Mouse (Mus musculus) spleen, postnatal 36 days (tissue): Measurements from ENCODE around the gene Upf2.
A peak's percentile ranks its signal among the peaks of the same experiment; 100 is the strongest.

Source experiments
- DNase-seq, 2 experiments: peaks; one replicate each; pipeline ENCODE4 v3.0.0; 2022; ENCODE audit warnings: low spot score in 2 of 2, mixed read lengths in 1 of 2

Upf2 gene

DNA sequence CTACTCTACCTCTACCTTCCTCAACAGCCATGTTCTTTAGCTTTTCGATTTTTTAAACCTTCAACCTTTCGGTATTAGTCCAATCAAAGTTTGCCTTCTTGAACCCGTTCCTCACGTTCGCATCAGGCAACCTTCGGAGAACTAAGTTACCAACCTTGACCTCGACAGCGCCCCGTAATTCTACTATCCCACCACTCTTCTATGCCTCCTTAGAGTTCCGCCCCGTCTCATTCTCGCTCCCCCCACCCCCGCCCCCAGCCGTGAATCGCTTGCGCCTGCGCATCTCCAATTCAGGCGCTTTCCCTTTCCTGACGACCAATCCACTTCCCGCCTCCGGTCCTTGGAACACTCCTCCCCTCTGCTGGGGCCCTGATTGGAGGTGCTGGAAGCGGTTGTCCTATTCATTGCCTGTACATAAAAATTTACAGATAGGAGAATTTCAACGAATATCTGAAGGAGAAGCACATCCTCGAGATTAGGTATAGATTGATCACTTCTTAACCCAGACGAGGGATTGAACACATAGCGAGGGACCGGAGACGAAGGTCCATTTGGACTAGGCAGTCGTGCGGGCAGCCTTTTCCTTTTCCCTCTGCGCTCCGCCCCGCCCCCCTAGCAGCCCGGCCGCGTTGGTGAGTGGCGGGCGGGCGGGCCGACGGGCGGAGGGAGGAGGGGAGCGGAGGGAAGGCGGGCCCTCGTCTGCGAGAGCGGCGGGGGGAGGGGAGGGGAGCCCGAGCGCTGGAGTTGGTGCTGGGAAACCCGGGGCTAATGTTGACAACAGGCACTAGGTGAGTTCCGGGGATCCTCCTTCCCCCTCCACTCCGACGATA, at the start of gene Upf2:
Gene Upf2 (plus strand): TSS at position 704 of the 830 bp plus-strand sequence.
- peak; percentile 95 to 97 for DNase-seq

DNA sequence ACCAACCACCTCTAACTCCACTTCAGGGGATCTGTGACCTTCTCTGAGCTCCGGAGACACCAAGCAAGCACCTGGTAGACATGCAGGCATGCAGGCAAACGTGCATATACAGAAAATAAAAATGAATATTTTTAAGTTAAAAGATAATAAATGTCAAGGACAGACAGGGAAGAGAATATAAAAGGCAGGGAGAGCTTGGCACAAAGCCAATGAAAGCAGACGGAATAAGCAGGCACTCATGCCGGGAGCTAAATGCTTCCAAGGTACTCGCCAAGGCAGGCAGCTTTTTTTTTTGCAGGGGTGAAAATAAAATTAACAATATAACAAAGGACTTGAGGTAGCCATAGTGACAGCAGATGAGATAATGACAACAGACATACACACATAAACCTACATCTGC, 45.2 kb upstream of the Upf2 start:
- no peak for DNase-seq

DNA sequence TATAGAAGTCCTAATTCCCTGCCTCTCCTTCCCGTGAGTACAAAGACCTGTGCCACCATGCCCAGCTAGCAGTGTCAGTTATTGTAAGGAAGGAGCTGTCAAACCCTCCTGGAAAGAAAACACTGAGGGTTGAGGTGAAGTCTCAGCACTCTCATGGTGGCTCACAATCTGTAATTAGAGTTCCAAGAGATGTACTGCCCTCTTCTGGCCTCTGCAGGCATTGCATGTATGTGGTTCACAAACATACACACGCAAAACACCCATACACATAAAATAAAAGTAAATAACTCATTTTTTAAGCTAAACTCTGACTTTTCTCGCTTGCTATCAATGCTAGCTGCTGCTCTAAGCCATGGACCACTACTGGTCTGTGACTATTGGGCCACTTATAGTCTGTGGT, 44.6 kb upstream of the Upf2 start:
- peak; percentile 15 to 35 for DNase-seq

DNA sequence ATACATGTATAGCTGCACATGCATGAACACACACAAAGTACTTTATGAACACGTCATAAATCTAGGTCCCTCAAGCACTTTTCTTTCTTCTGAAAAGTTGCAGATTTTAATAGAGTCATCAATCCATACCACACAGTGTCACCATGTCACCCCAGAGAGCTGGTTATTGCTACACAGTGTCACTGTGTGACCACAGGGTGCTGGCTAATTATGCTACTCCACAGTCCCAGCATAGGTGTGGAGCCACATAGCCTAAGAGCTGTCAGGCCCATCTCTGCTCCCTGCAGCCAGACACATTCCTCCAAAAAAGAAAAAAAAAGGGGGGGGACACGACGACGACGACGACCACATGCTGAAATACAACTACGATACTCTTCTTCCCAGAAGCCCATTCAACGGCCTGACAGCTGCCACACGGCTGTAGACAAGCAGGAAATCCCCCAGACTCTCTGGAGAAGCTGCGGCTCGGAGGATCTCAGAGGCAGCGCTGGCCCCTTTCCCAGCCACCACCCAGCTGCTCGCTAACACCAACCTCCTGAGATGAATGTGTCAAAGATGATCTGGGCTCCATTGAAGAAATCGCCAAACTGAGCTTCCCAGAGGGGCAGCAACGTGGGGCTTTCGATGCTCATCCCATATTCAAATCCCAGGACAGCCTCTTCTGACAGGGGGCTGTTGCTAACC, 39.8 kb upstream of the Upf2 start:
- no peak for DNase-seq

DNA sequence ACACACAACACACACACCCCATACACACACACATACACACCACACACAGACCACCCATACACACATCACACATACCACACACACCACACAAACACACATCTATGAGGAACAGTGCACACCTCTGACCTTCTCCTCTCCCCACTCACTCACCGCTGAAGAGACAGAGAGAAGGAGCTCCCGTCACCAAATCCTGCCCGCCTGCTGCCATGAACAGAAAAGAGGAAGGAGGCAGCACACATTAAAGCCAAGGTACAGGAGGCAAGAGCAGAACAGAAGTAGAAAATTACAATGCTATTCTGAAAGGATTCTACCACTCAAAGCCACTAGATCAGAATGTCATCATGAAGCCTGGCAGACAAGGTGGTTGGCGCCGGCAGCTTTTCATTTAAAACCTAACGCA, 28.4 kb upstream of the Upf2 start:
- DNase-seq = no peak

DNA sequence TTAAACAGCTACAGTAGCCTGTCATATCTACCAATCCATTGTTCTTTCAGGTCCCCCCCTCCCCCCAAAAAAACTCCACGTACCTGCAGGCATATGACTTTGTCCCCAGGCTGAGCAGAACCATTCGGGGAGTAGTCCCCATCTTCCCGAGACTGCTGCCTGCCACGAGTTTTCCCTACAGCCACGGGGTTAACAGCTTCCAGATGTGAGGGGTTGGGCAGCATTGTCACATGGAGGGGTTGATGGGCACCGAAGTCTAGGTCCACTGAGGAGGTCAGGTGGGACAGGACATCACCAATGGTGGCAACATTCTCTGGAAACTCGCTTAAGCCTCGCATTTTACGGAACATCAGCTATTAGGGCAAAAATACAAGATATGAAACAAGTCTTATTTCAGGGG, 27.5 kb upstream of the Upf2 start:
- DNase-seq = no peak

DNA sequence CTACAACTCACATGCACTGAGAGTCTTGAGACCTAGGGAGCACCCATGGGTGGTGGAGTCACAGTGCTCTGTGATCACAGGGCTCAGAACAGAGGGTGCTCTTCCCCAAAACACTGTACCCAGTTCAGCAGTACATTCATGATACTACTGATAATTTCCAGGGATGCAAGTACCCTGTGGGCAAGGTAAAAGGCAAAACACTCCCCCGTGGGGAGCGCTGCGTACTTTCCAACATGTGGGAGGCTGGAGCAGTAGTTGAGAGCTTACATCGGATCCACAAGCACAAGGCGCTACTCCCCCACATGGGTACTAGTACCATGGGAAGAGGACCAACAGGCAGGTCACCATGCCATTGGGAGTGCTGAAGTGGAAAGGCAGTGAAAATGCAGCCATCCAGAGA, 23.8 kb upstream of the Upf2 start:
- DNase-seq = no peak

DNA sequence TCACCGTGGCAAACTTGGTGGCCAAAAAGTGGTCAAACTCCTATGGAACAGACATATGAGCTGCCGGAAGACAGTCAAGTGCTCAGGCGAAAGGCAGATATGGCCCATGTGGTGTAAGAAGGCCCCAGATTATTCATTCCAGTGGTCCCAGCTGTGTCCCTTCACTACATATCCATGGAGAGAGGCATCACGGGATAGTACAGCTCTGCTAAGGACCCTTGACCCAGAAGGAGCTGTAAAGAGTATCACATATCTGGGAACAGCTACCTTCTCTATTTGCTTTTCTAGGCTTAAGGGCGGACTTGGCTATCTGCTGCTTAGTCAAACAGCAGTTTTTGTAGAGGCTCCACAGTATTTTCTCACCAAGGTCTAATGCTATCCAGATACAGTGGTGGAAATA, 21.5 kb upstream of the Upf2 start:
- DNase-seq = no peak

DNA sequence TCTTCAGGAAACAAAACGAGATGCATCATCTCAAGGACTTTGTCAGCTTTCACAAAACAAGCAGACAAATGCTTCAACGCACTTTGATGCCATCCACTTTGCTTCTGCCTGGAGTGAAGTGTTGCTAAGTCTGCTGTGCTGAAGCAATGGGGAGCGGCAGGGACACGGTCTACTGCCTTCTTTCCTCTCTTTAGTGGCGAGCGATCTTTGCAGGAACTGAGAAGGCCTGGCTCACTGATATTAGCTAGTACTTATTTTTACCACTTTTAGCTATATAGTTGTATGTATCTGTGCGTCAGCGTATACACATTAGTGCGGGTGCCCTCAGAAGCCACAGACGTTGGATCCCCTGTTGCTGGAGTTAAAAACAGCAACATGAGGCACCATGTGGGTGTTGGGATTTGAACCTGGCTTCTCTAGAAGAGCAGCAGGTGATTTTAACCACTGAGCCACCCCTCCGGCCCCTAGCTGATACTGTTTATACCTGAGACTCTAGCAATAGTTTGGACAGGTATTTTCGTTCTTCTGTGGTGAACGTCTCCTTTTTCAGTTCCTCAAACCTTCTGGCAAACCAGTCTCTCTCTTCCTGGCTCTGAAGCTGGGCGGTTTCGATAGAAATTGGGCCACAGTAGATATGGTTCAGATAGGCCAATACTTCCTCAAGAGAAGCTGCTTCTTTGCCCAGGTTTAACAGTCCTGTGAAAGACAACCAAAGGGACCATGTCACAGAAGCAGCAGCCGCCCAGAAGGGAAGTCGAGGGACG, 20.8 kb upstream of the Upf2 start:
- DNase-seq = peak; percentile 77 to 82

DNA sequence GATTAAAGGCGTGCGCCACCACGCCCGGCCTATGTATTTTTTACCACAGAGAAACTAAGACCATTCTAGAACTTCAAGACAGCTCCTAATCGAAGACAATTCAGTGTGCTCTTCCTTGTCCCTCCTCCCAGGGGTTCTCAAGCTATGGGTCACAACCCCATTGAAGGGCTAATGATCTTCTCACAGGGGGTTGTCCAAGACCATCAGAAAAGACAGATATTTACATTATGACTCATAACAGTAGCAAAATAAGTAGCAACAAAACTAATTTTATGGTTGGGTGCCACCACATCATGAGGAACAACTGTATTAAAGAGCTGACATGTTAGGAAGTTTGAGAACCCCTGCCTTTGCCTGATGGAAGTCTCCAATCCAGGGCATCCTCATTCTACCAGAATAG, 19.3 kb upstream of the Upf2 start:
- DNase-seq = no peak

DNA sequence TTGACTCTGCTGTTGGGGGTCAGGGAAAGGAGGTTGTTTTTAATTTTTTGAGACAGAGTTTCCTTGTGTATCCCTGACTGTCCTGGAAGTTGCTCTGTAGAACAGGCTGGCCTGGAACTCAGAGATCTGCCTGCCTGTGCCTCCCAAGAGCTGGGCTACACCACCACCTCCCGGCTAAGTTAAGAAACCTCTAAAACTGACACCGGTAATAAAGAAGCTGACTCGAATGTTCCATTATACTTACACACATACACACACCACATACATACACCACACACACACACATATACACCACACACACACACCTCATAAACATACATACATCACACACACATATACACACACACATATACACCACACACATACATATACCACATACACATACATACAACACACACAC, 16.3 kb upstream of the Upf2 start:
- no peak for DNase-seq

DNA sequence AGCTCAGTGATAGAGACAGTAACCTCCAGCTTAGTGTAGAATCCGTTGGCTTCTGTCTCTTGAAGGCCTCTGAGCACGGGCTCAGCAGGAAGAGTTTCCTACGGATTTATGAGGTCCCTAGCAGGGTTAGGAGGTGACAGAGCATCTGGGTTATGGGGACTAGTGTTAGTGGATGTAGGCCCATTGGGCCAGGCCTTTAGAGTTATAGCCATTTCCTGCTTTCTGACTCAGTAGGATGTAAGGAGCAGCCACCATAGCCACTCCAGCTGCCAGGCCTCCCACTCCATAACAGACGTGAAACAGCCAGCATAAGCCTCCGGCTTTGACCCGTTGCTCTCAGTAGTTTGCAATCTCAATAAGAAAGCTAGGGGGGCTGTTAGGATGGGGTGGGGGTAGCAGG, 15.2 kb upstream of the Upf2 start:
- DNase-seq = no peak

DNA sequence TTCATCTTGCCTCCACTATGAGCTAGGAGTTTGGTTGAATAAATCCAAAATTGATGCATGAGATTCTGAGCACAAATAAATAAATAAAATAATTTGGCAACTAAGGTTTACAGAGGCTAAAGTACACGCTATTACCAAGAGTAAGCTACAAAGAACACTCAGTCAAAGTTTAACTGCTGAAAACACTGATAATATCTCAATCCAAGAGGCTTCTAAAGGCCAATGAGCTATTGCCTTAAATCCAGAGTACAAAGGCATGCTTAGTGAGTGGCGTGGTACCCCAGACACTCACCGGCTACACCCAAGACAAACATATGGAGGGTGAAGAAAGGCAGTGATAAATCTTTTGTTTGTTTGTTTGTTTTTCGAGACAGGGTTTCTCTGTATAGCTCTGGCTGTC, 14.7 kb upstream of the Upf2 start:
- no peak for DNase-seq

DNA sequence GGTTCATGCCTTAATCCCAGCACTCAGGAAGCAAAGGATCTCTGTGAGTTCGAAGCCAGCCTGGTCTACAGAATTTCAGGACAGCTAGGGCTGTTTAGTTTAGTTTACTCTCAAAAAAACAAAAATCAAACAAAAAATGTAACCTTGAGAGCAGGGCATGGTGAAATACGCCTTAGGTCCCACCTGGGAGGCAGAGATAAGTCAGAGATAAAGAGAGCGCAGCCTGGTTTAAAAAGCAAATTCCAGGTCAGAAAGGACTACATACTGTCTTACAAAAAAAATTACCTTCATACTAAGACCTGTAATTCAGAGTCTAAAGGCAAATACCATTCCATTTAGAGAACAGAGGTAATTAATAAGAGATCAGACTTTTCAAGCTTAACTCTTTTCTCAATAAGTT, 11.9 kb upstream of the Upf2 start:
- no peak for DNase-seq

DNA sequence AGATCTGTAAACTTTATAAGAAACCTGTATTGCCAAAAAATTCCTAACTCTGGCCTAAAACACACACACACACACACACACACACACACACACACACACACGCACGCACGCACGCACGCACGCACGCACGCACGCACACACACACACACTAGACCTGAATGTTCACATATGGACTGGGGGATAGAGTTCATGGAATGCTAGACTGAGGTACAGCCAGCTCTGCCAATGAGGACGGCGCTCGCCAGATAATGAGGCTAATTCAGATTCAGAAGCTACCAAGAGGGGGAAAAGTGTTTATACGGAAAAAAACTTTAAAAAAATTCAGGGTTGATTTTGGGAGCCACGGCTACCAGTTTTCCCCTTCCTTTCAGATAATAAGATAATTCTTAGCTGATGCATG, 11.4 kb upstream of the Upf2 start:
- no peak for DNase-seq

DNA sequence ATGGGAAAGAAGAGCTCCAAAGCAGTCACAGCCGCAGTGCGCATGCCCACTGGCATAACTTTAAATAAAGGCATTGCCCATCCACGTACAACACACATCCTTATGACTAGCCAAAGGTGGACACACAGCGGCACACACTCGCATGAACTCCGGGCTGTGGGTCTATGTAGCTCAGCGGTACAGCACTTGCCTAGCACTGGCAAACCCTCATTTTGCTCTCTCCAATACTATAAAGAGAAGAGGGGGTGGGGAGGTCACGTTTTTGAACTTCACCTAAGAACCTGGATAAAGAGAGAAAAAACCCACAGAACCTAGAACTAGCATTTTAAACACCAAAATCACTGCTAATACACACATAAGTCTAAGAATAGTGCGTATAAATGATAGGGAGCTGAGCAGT, 10.3 kb upstream of the Upf2 start:
- DNase-seq = no peak

DNA sequence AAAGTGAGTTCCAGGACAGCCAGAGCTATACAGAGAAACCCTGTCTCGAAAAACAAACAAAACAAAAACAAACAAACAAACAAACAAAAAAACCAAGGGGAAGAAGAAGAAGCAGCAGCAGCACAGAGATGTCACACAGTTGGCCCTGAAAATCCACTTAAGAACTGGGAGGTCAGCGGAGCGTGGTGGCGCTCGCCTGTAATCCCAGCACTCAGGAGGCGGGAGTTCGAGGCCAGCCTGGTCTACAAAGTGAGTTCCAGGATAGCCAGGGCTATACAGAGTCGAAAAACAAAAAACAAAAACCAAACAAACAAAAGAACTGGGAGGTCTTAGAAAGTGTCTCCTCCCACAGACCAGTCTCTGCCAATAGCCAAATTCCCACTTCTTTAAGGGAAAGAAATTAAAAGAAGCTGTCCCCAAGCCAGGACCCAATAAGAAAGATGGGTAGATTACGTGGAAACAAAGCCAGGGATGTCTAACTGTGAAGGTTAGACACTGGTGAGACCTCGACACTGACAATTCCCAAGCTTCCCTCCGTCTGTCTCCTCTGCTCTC, 9.3 kb upstream of the Upf2 start:
- no peak for DNase-seq

DNA sequence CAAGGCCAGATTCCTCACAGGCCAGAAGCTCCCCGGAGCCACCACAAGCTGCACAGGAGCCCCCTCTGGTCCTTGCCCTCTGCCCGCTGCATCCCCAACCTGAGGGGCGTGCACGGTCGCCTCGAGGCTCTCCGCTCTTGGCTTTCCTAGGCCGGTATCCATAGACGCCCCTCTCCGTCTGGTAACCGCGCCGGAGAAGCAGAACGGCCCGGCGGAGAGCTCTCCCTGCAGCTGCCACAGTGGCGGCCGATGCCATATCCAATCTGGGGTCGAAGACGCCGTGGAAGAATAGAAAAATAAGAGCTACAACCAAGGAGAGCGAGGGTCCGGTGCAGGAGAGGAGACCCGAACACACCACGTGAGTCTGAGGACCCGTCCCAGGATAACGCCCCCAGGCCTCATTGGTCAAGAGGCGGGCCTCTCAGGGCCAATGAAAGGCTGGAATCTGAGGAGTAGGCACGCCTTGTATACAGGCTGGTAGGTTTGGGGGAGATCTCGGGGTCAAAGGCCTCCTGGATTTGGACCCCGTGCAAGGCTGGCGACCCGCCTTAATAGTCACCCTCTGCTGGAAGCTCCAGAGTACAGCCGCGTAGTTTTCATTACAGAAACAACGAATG, 8.7 kb upstream of the Upf2 start, which contains the start of gene Dhtkd1:
Gene Dhtkd1 (minus strand): TSS at position 377 of the 617 bp plus-strand sequence.
- peak; percentile 32 to 39 for DNase-seq

DNA sequence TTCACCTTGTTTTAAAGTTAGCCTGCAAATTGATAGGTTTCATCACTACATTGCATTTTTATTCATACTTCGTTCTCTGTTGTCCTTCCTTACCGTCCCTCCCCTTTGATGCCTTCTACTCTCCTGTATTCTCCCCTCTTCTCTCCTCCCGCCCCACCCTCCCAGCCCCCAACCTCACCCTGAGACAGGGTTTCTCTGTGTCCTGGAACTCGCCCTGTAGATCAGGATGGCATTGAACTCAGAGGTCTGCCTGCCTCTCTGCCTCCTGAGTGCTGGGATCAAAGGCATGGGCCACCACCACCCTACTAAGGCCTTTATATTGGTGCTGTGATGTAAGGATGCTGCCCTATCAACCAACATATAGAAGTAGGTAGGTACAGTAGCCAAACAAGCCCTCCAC, 8.2 kb upstream of the Upf2 start:
- no peak for DNase-seq

DNA sequence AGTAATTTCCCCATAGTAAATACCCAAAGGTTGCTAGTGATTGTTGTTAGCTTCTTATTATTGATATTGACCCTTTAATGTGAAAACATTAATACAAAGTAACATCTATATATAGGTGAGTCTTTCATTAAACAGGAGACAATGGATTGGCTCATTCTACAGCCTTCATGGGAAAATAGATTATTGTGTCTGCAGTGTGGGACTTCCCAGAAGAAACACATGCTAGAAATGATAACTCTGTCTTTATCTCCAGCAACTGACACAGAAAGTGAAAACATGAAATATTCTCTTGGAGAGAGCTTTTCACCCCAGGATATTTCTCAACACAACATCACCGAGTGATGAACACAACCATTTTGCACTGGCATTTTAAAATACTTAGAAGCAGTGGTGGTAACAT, 5.6 kb upstream of the Upf2 start:
- DNase-seq = no peak

DNA sequence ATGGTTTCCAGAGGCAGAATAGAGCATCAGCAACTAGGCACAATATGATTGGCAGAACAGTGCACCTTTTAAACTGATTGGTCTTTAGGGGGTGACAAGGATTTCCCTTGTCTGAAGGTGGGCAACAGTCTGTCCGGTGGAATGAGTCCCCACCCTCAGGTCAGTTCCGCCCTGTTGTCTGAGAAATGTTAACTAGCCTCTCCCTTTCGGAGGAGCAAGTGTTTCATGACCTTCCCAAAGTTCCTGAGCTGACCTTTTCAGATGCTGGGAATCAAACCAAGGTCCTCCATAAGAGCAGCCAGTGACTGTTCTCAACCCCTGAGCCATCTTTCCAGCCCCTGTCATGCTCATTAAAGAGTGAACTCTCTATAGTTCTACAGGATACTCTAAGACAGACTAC, 4.4 kb upstream of the Upf2 start:
- DNase-seq = no peak

DNA sequence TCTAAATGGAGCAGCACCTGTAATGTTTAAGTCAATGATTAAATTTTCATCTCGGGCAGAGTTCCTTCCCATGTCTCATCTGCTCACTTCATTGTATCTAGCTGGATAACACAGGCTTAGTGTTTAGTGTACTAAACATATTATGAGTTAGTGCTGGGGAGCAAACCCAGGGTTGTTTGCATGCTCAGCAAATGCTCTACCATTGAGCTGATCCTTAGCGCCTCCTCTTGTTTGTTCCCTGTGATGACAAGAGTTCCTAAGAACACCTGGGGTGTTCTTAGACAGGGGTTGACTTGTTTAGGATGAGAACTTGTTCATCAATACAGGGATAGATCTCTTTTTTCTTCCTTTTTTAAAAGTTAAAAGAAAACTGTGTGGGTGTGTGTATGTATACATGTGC, 2.3 kb upstream of the Upf2 start:
- no peak for DNase-seq
